Mouse (Mus musculus) kidney, postnatal 0 days (tissue): ENCODE measurements around the gene Angptl7. TPM values are rescaled to one million over a fixed set of nuclear protein-coding genes. Genes with fewer than 3 reads are reported as not detected.

Experiments used
- ATAC-seq: fragments of 200-750 bp; cut with Nextera tagmentation; replicated peaks from 2 replicates; pipeline ENCODE4 v1.8.0; 2017; ENCODE audit warnings: low read depth, moderate number of reproducible peaks, moderate TSS enrichment, moderate library complexity; ENCODE audit not compliant: low FRiP score
- DNase-seq: peaks from one replicate; pipeline ENCODE4 v3.0.0-alpha.2; 2016; ENCODE audit warnings: low spot score
- H3K27ac ChIP-seq: fragments of 300-500 bp; sonication (generic); 2 replicates; pipeline ENCODE4 v1.5.1; 2014; ENCODE audit warnings: mild to moderate bottlenecking
- H3K27me3 ChIP-seq: fragments of 300-500 bp; sonication (generic); 2 replicates; pipeline ENCODE4 v1.6.1; 2014; ENCODE audit warnings: low read length, mixed read lengths; ENCODE audit not compliant: insufficient read depth
- H3K36me3 ChIP-seq: fragments of 300-500 bp; sonication (generic); 2 replicates; pipeline ENCODE4 v1.6.1; 2014; ENCODE audit warnings: low read length, mixed read lengths; ENCODE audit not compliant: insufficient read depth
- H3K4me1 ChIP-seq: fragments of 300-500 bp; sonication (generic); replicated peaks from 2 replicates; pipeline ENCODE4 v1.6.1; 2014; ENCODE audit warnings: antibody characterized with exemption, low read length, mixed read lengths; ENCODE audit not compliant: insufficient read depth
- H3K4me2 ChIP-seq: fragments of 300-500 bp; sonication (generic); 2 replicates; pipeline ENCODE4 v1.6.1; 2014; ENCODE audit warnings: mild to moderate bottlenecking, low read length, moderate library complexity, mixed read lengths
- H3K4me3 ChIP-seq: fragments of 300-500 bp; sonication (generic); replicated peaks from 2 replicates; pipeline ENCODE4 v1.5.1; 2014; ENCODE audit warnings: low read depth, low read length
- H3K9ac ChIP-seq: fragments of 300-500 bp; sonication (generic); 2 replicates; pipeline ENCODE4 v1.6.1; 2014; ENCODE audit warnings: low read depth, low read length
- H3K9me3 ChIP-seq: fragments of 300-500 bp; sonication (generic); replicated peaks from 2 replicates; pipeline ENCODE4 v1.6.1; 2016; ENCODE audit warnings: low read length, inconsistent platforms, mixed read lengths
- CTCF ChIP-seq: IDR thresholded peaks from 2 replicates; pipeline ENCODE4 v1.5.1; 2016; ENCODE audit warnings: antibody characterized with exemption, low read depth, mild to moderate bottlenecking, moderate library complexity
- WGBS: fragments of 180-500 bp; shearing (Covaris S2); extraction: QIAGEN DNeasy Blood & Tissue Kit; methylation state at CpG from one replicate; pipeline ENCODE4 v1.1.7; 2014; 5-methylcytosine and 5-hydroxymethylcytosine counted together
- polyA plus RNA-seq: library from polyadenylated mRNA; unstranded; fragments of >200 nt; fragmentation: Nextera tagmentation; extraction: Ambion mirVana; gene quantifications from 2 replicates; pipeline ENCODE4 v1.2.1, GENCODE M21; 2015

Gene Angptl7
- polyA plus RNA-seq, 1 experiment from 2014 or later = 1.1 TPM

DNA sequence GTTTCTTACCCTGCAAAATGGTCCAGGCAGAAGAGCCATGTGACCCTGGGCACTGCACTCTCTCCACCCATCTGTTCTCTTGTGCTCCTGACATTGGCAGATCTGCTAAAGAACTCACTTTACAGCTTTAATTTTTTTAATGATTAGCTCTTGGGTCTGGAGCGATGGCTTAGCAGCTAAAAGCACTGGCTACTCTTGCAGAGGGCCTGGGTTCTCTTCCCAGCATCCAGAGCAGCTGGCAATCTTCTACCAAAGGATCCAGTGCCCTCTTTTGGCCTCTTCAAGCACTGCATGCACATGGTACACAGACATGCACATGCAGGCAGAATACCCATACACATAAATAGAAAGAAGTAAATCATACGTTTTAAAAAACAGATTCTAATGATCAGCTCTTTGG lies 15.1 kb upstream of the Angptl7 start:
- DNase-seq (no peak), ATAC-seq (no peak)
- WGBS = 89% methylated on average over 2 of the region's 2 CpGs
- peaks cover 31% of the 10 kb centered on the region; the same call in 1 of the 2 replicates for H3K36me3 ChIP-seq
- no peaks in the 10 kb centered on the region for H3K27me3 ChIP-seq
- H3K4me3 ChIP-seq = no peak overlapping the region
- peak; percentile 45 for TF ChIP-seq CTCF
- no peak overlapping the region for H3K9ac ChIP-seq
- no peaks in the 10 kb centered on the region for H3K4me1 ChIP-seq
- H3K27ac ChIP-seq = no peak overlapping the region
- no peak overlapping the region for H3K4me2 ChIP-seq
- no peaks in the 10 kb centered on the region for H3K9me3 ChIP-seq

DNA sequence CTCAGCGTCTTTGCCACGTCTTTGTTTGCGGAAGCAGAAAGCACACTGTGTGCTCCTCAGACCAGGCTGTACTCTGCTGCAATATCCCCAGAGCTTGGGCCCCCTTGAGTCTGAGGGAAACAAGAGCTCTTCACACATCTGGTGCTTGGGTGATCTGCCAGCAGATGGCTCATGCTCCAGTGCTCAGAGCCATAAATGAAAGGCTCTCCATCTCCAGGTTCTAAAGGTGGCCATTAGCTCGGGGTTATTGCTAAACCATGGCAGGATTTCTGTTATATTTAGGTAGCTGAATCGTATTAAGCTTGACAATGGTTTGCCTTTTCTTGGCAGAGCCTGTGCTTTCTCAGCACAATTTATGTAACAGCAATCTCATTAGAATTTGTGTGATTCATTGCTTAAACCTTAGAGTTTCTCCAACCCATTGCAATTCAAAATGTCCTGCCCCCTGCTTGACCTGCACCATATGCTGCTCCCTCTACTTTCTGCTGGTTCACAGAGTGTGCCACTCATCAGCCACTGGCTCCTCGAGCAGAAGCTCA lies 12.8 kb upstream of the Angptl7 start:
- Histone ChIP-seq H3K27me3 (no peaks in the 10 kb centered on the region), H3K4me1 (no peaks in the 10 kb centered on the region), H3K27ac (no peak overlapping the region), H3K4me3 (no peak overlapping the region), H3K36me3 (peaks cover 37% of the 10 kb centered on the region), H3K9ac (no peak overlapping the region), H3K4me2 (no peak overlapping the region), H3K9me3 (no peaks in the 10 kb centered on the region)
- no peak for ATAC-seq
- no peak for TF ChIP-seq CTCF
- no peak for DNase-seq
- WGBS = 45% methylated on average over 6 of the region's 6 CpGs

DNA sequence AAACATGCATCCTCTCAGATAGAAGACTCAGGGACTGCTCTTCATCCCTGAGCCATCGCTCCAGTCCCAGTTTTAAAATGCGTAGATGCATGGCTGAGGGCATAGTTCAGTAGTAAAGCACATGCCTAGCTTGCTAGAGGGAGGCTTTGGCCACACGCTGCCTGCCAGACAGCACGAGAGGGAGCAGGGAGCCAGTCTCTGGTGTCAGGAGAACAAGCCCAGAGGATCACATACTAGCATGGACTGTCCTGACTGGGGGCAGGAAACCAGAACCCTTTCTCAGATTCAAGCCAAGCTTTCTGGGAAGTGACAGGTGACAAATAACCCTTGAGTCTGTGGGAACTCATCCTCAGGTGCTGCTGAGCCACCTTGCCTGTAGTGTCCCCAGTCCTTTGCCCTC lies 11.1 kb upstream of the Angptl7 start:
- DNase-seq (no peak), ATAC-seq (no peak)
- Histone ChIP-seq H3K4me3 (no peak overlapping the region), H3K9me3 (no peaks in the 10 kb centered on the region), H3K36me3 (peaks cover 27% of the 10 kb centered on the region), H3K4me2 (no peak overlapping the region), H3K27ac (no peak overlapping the region), H3K9ac (no peak overlapping the region), H3K4me1 (no peaks in the 10 kb centered on the region), H3K27me3 (no peaks in the 10 kb centered on the region)
- no peak for TF ChIP-seq CTCF
- 82% methylated on average over 4 of the region's 4 CpGs for WGBS

DNA sequence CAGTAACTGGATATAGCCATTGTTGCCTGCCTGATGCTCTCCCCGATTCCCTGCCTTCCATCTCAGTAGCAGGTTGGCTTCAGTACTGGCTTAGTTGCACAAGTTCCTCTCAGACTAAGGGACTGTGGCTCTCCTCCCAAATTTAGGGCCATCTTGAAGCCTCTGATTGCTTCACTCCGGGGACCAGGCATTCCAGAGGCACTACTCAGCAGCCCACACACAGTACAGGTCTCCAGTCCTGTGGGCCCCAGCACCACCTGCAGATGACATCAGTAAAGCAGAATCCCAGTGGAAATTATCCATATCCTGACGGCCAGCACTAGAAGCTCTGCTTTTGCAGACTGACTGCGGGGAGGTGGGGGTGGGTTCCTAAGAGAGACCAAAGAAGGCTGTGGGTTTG lies 10.4 kb upstream of the Angptl7 start:
- Histone ChIP-seq H3K9ac (no peak overlapping the region), H3K4me2 (no peak overlapping the region), H3K27me3 (no peaks in the 10 kb centered on the region), H3K9me3 (no peaks in the 10 kb centered on the region), H3K4me1 (no peaks in the 10 kb centered on the region), H3K27ac (no peak overlapping the region), H3K4me3 (no peak overlapping the region), H3K36me3 (peaks cover 29% of the 10 kb centered on the region)
- DNase-seq (no peak), ATAC-seq (no peak)
- TF ChIP-seq CTCF = no peak
- 75% methylated on average over 4 of the region's 4 CpGs for WGBS

DNA sequence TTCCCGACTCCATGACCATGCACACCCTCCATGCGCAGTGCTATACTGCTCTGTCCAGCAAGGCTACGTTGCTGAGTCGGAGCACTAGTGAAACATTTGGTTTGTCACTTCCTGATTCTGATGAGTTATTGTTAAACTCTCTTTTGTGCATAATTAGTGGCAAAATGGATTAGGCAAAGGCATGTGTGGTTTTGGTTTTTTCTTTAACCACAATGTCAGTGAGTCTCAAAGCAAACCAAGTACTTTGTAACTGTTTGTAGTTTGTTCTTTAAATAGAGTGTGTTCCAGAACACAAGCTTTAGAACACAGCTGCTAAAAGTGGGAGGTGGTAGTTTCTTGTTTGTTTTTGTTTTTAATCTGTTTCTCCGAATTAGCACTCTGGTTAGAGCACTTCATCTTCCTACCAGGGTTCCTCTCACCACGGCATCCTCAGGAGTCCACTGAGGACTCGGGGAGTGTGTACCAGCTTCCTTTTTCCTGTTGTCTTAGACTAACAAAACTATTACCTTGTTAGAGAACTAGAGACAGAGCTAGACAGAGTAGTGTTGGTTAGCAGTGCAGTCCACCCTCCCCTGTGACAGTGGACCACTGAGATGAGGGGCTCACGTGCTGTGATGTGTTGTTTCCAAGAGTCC lies 9.3 kb upstream of the Angptl7 start:
- WGBS = 82% methylated on average over 8 of the region's 8 CpGs
- H3K4me3 ChIP-seq = no peak overlapping the region

DNA sequence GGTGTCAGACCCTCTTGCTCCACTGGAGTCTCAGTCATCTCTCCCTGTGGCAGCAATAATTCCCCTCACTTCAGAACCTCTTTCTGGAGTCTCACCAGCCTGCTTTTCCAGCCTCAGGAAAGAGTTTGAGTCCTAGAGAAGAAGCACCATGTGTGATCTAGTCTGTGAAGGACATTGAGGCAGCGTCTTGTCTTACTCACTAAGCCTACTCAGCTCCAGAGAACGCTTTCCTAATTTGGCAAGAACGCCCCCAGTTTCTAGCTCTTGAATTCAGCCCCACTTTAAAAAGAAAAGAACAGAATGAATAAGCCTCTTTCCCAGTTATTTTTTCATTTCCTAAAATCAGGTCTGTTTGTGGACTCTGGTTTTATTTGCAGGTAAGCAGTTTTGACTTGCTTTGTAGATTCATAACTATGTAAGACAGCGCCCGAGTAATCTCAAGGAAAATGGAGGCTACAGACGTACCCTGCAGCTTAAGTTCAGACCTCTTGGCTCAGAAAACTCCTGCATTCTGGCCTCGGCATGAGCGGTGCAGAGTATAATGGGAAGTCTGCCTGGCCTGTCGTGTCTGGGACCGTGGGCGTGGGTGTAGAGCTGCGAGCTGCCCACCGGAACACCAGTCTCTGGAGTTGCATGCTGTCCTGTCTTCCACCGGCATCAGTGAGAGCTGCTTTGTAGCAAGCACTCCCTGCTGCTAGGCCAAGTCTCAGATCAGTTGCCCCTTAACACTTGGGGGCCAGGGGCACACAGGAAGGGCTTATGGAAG lies 8.0 kb upstream of the Angptl7 start:
- H3K9ac ChIP-seq = no peak overlapping the region
- no peak overlapping the region for H3K4me3 ChIP-seq
- H3K36me3 ChIP-seq = peaks cover 23% of the 10 kb centered on the region
- H3K27me3 ChIP-seq = no peaks in the 10 kb centered on the region
- no peak for DNase-seq
- H3K27ac ChIP-seq = no peak overlapping the region
- ATAC-seq = no peak
- 93% methylated on average over 14 of the region's 14 CpGs for WGBS
- no peak for TF ChIP-seq CTCF
- no peak overlapping the region for H3K4me2 ChIP-seq
- no peaks in the 10 kb centered on the region for H3K9me3 ChIP-seq
- H3K4me1 ChIP-seq = no peaks in the 10 kb centered on the region

More for the DNA sequence above, 9.3 kb upstream of the Angptl7 start:
- no peaks in the 10 kb centered on the region for H3K27me3 ChIP-seq
- H3K9me3 ChIP-seq = no peaks in the 10 kb centered on the region
- H3K36me3 ChIP-seq = peaks cover 23% of the 10 kb centered on the region
- ATAC-seq = no peak
- H3K27ac ChIP-seq = no peak overlapping the region
- H3K4me1 ChIP-seq = no peaks in the 10 kb centered on the region
- no peak for DNase-seq
- H3K9ac ChIP-seq = no peak overlapping the region
- no peak for TF ChIP-seq CTCF
- H3K4me2 ChIP-seq = no peak overlapping the region
